Mouse (Mus musculus) liver, embryonic 14.5 days (tissue): ENCODE data around the gene Fam19a3. TPM values are rescaled to one million over a fixed set of nuclear protein-coding genes. Genes with fewer than 3 reads are reported as not detected.
"Not testable (repeated sequence)": the region's sequence is repeated elsewhere in the genome, so short reads cannot be mapped to it uniquely, and the experiment has no call there.

Source experiments
- ATAC-seq: fragments of 200-750 bp; cut with Nextera tagmentation; 2 replicates; pipeline ENCODE4 v1.8.0; 2017; ENCODE audit warnings: moderate number of reproducible peaks, mild to moderate bottlenecking, moderate library complexity; ENCODE audit not compliant: insufficient read depth
- DNase-seq, 3 experiments: peaks; one replicate each; pipeline ENCODE4 v3.0.0-alpha.2; 2012 to 2013; ENCODE audit warnings: low read depth in 3 of 3, low spot score in 3 of 3
- H3K27ac ChIP-seq: fragments of 300-500 bp; sonication (generic); 2 replicates; pipeline ENCODE4 v1.5.1; 2014; ENCODE audit warnings: moderate library complexity, mild to moderate bottlenecking, control low read depth, inconsistent platforms
- H3K27me3 ChIP-seq: fragments of 300-500 bp; sonication (generic); 2 replicates; pipeline ENCODE4 v1.6.1; 2014; ENCODE audit warnings: mild to moderate bottlenecking, low read length, moderate library complexity; ENCODE audit not compliant: control insufficient read depth, insufficient read depth
- H3K36me3 ChIP-seq: fragments of 300-500 bp; sonication (generic); replicated peaks from 2 replicates; pipeline ENCODE4 v1.6.1; 2014; ENCODE audit warnings: low read depth; ENCODE audit not compliant: control insufficient read depth, insufficient read depth
- H3K4me1 ChIP-seq, 2 experiments: fragments of 200-500 bp in 1 of 2; fragments of 300-500 bp in 1 of 2; sonication (generic) in 1 of 2; replicated peaks; 2 replicates each; pipeline ENCODE4 v1.6.1; 2012 to 2014; ENCODE audit warnings: antibody characterized with exemption in 1 of 2, inconsistent platforms in 1 of 2, low read length in 1 of 2; ENCODE audit not compliant: control insufficient read depth in 2 of 2, insufficient read depth in 2 of 2
- H3K4me2 ChIP-seq: fragments of 300-500 bp; sonication (generic); 2 replicates; pipeline ENCODE4 v1.6.1; 2014; ENCODE audit warnings: low read depth, mild to moderate bottlenecking, control low read depth, moderate library complexity
- H3K4me3 ChIP-seq, 2 experiments: fragments of 200-500 bp in 1 of 2; fragments of 300-500 bp in 1 of 2; sonication (generic) in 1 of 2; 2 replicates each; pipeline ENCODE4 v1.5.1; 2012 to 2014; ENCODE audit warnings: low read depth in 2 of 2, low read length in 2 of 2, mild to moderate bottlenecking in 2 of 2, control low read depth in 1 of 2, inconsistent platforms in 1 of 2, moderate library complexity in 1 of 2; ENCODE audit not compliant: insufficient read depth in 1 of 2
- H3K9ac ChIP-seq: fragments of 300-500 bp; sonication (generic); replicated peaks from 2 replicates; pipeline ENCODE4 v1.6.1; 2014; ENCODE audit warnings: mild to moderate bottlenecking, control low read depth, moderate library complexity
- H3K9me3 ChIP-seq: fragments of 300-500 bp; sonication (generic); 2 replicates; pipeline ENCODE4 v1.6.1; 2016; ENCODE audit warnings: low read length, mixed read lengths; ENCODE audit not compliant: control insufficient read depth
- CTCF ChIP-seq: IDR thresholded peaks from 2 replicates; pipeline ENCODE4 v1.5.1; 2016; ENCODE audit warnings: antibody characterized with exemption, low read depth, control low read depth
- EP300 ChIP-seq: IDR thresholded peaks from 2 replicates; pipeline ENCODE4 v1.6.1; 2016; ENCODE audit warnings: antibody characterized with exemption, low read depth
- WGBS: fragments of 180-500 bp; shearing (Covaris S2); extraction: QIAGEN DNeasy Blood & Tissue Kit; methylation state at CpG from one replicate; pipeline ENCODE4 v1.1.7; 2014; ENCODE audit not compliant: insufficient replicate concordance; 5-methylcytosine and 5-hydroxymethylcytosine counted together
- polyA plus RNA-seq, 2 experiments: library from polyadenylated mRNA; depleted of rRNA in 1 of 2; stranded (reverse) in 1 of 2; unstranded in 1 of 2; fragments of >200 nt; fragmentation: Nextera tagmentation in 1 of 2; extraction: Ambion mirVana in 1 of 2; gene quantifications; 2 replicates each; pipeline versions ENCODE4 v1.2.1 to v1.2.3; 2012 to 2014

The Fam19a3 gene
- polyA plus RNA-seq, 2 experiments = 0.01 TPM; not detected in 1

DNA sequence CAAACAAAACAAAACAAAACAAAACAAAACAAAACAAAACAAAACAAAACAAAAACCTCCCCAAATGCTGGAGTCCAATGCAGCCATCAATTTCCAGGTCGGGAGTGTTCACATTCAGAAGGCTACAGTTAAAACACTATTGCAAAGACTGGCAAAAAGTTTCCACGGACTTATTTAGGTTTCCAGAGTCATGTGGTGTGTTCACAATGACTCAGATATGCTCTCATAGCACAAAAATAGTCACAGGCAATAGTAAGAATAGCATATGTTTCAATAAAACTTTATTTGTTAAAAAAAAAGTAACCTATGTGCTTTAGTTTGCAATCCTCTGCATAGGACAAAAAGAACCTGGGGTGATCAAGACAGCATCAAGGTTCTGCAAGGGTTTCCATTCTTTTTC lies 14.5 kb downstream of the Fam19a3 start:
- H3K27ac ChIP-seq = no peak overlapping the region
- whole genome bisulfite sequencing = 49% methylated on average over 2 of the region's 2 CpGs
- no peak overlapping the region for H3K4me3 ChIP-seq
- H3K9me3 ChIP-seq = no peaks in the 10 kb centered on the region
- DNase-seq = no peak
- peaks cover 7 to 11% of the 10 kb centered on the region in 2 experiments for H3K4me1 ChIP-seq
- no peak overlapping the region for H3K4me2 ChIP-seq
- TF ChIP-seq EP300 (no peak), CTCF (no peak)
- no peak overlapping the region for H3K9ac ChIP-seq
- no peak for ATAC-seq
- no peaks in the 10 kb centered on the region for H3K36me3 ChIP-seq
- no peaks in the 10 kb centered on the region for H3K27me3 ChIP-seq

- ATAC-seq = no peak
- Histone ChIP-seq H3K27ac (no peak overlapping the region), H3K4me3 (no peak overlapping the region), H3K36me3 (no peaks in the 10 kb centered on the region), H3K4me1 (peaks cover 18 to 24% of the 10 kb centered on the region in 2 experiments), H3K9me3 (no peaks in the 10 kb centered on the region), H3K9ac (no peak overlapping the region), H3K27me3 (0 out of 2 replicates have a peak, but pooled peaks cover 2% of the 10 kb centered on the region), H3K4me2 (no peak overlapping the region)
- 13% methylated on average over 4 of the region's 4 CpGs for WGBS
- DNase-seq = no peak
- TF ChIP-seq CTCF (peak; percentile 82), EP300 (no peak)
Measured at GRCm38 (mm10) chr3:104765021-104765420, 16.6 kb downstream of the Fam19a3 start.

DNA sequence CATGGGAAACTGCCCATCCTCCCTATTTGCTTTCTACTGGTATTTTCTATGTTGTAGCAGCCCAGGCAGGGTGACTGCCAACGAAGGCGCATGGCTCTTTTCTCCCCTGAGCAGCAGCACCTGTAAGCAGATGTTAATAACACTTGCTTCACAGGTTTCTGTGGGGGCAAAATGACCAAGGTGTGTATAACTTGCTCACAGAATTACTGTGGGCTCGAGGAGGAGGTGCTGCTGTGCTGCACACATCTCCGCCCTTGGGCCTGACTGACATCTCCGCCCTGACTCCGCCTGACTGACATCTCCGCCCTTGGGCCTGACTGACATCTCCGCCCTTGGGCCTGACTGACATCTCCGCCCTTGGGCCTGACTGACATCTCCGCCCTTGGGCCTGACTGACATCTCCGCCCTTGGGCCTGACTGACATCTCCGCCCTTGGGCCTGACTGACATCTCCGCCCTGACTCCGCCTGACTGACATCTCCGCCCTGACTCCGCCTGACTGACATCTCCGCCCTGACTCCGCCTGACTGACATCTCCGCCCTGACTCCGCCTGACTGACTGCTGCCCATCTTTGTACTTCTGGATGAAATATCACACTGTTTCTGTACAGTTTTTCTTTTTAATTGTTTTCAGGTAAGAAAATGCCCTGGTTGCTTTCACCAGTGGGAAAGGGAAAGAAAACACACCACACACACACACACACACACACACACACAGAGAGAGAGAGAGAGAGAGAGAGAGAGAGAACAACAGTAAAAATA lies 19.4 kb downstream of the Fam19a3 start:
- not testable (repeated sequence) for H3K9me3 ChIP-seq, H3K36me3 ChIP-seq, H3K27me3 ChIP-seq
- H3K27ac ChIP-seq = peak overlapping the region; percentile 74
- H3K4me2 ChIP-seq = peak overlapping the region; percentile 73
- ATAC-seq (peak; percentile 74), DNase-seq (peak; percentile 31 to 60 (median 32))
- H3K9ac ChIP-seq = peak overlapping the region; percentile 35; the same call in 1 of the 2 replicates
- peak overlapping the region in 1 of 2 experiments; percentile 18; a peak in 1 of 4 replicates for H3K4me3 ChIP-seq
- peaks cover 18 to 28% of the 10 kb centered on the region in 2 experiments for H3K4me1 ChIP-seq
- WGBS = 12% methylated on average over 18 of the region's 20 CpGs

- H3K4me2 ChIP-seq = peak overlapping the region; percentile 69
- TF ChIP-seq EP300 = no peak
- TF ChIP-seq CTCF = no peak
- H3K27me3 ChIP-seq = peaks cover 3% of the 10 kb centered on the region; the same call in 1 of the 2 replicates
- WGBS = 13% methylated on average over 5 of the region's 5 CpGs
- peaks cover 18 to 28% of the 10 kb centered on the region in 2 experiments for H3K4me1 ChIP-seq
- no peak overlapping the region for H3K27ac ChIP-seq
- no peaks in the 10 kb centered on the region for H3K9me3 ChIP-seq
- no peak for DNase-seq
- no peak for ATAC-seq
- H3K4me3 ChIP-seq = peak overlapping the region; percentile 31 to 43; a peak in 2 of 4 replicates
- no peaks in the 10 kb centered on the region for H3K36me3 ChIP-seq
- H3K9ac ChIP-seq = no peak overlapping the region
Measured at GRCm38 (mm10) chr3:104758869-104759268, 22.8 kb downstream of the Fam19a3 start.

DNA sequence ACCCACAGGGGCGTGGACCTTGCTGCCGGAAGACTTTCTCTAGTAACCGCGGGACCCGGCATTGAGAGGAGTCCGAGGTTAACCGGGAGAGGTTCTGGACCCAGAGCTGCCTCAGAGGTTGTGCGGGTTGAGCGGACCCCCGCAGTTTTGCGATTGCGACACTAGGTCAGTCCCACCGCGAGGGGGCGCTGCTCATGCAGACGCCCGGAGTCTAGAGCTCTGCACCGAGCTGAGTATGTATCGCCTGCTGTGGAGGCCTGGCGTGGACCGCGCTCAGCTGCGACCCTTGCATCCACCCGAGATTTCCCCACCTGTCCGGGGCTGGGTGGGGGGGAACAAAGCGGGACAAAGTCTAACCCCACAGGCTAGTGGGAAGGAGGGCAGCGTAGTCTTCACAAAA lies 23.2 kb downstream of the Fam19a3 start:
- no peak for TF ChIP-seq EP300
- peak; percentile 94 for TF ChIP-seq CTCF
- Histone ChIP-seq H3K9me3 (no peaks in the 10 kb centered on the region), H3K9ac (peak overlapping the region; percentile 32; the same call in 1 of the 2 replicates), H3K27ac (no peak overlapping the region), H3K4me2 (peak overlapping the region; percentile 69), H3K36me3 (no peaks in the 10 kb centered on the region), H3K27me3 (peaks cover 6% of the 10 kb centered on the region), H3K4me1 (peaks cover 18 to 25% of the 10 kb centered on the region in 2 experiments), H3K4me3 (peak overlapping the region; percentile 31 to 43)
- ATAC-seq (peak; percentile 55), DNase-seq (peak; percentile 22 to 39 (median 34))
- 1% methylated on average over 27 of the region's 27 CpGs for WGBS
